Mouse (Mus musculus) heart, embryonic 12.5 days (tissue): ENCODE data around the gene Fads1. TPM values are rescaled to one million over a fixed set of nuclear protein-coding genes. Genes with fewer than 3 reads are reported as not detected.
A peak's percentile ranks its signal among the peaks of the same experiment; 100 is the strongest.

ENCODE experiments used
- ATAC-seq: fragments of 200-750 bp; cut with Nextera tagmentation; 2 replicates; pipeline ENCODE4 v1.8.0; 2017; ENCODE audit warnings: moderate TSS enrichment, moderate library complexity; ENCODE audit not compliant: insufficient number of reproducible peaks, low FRiP score
- H3K27ac ChIP-seq: fragments of 300-500 bp; sonication (generic); 2 replicates; pipeline ENCODE4 v1.5.1; 2016; ENCODE audit warnings: mild to moderate bottlenecking, moderate library complexity; ENCODE audit not compliant: poor library complexity, severe bottlenecking
- H3K27me3 ChIP-seq: fragments of 300-500 bp; sonication (generic); replicated peaks from 2 replicates; pipeline ENCODE4 v1.6.1; 2016; ENCODE audit warnings: mild to moderate bottlenecking, moderate library complexity
- H3K36me3 ChIP-seq: fragments of 300-500 bp; sonication (generic); 2 replicates; pipeline ENCODE4 v1.6.1; 2016; ENCODE audit warnings: mild to moderate bottlenecking, moderate library complexity
- H3K4me1 ChIP-seq: fragments of 300-500 bp; sonication (generic); replicated peaks from 2 replicates; pipeline ENCODE4 v1.6.1; 2016; ENCODE audit warnings: mild to moderate bottlenecking
- H3K4me2 ChIP-seq: fragments of 300-500 bp; sonication (generic); 2 replicates; pipeline ENCODE4 v1.6.1; 2016; ENCODE audit warnings: mild to moderate bottlenecking, moderate library complexity
- H3K4me3 ChIP-seq: fragments of 300-500 bp; sonication (generic); 2 replicates; pipeline ENCODE4 v1.5.1; 2016; ENCODE audit warnings: mild to moderate bottlenecking
- H3K9ac ChIP-seq: fragments of 300-500 bp; sonication (generic); 2 replicates; pipeline ENCODE4 v1.6.1; 2016; ENCODE audit warnings: mild to moderate bottlenecking, moderate library complexity
- H3K9me3 ChIP-seq: fragments of 300-500 bp; sonication (generic); replicated peaks from 2 replicates; pipeline ENCODE4 v1.6.1; 2016; ENCODE audit warnings: mild to moderate bottlenecking, moderate library complexity
- WGBS: fragments of 180-500 bp; shearing (Covaris S2); methylation state at CpG from one replicate; pipeline ENCODE4 v1.1.7; 2016; 5-methylcytosine and 5-hydroxymethylcytosine counted together
- polyA plus RNA-seq: library from polyadenylated mRNA; unstranded; fragments of >200 nt; fragmentation: Nextera tagmentation; extraction: Ambion mirVana; gene quantifications from 2 replicates; pipeline ENCODE4 v1.2.1, GENCODE M21; 2016

The Fads1 gene
- polyA plus RNA-seq, 1 experiment from 2014 or later = 72.1 TPM

GRCm38 (mm10) chr19:10210885-10211284, 28.2 kb downstream of the Fads1 start:
- H3K36me3 ChIP-seq = peaks cover 80% of the 10 kb centered on the region

GRCm38 (mm10) chr19:10213796-10214471, 31.2 kb downstream of the Fads1 start:
- WGBS = 79% methylated on average over 10 of the region's 10 CpGs
- H3K36me3 ChIP-seq = peaks cover 52% of the 10 kb centered on the region

More at GRCm38 (mm10) chr19:10210885-10211284, 28.2 kb downstream of the Fads1 start:
- Histone ChIP-seq H3K9ac (no peak overlapping the region), H3K4me1 (no peaks in the 10 kb centered on the region), H3K4me3 (no peak overlapping the region), H3K4me2 (no peak overlapping the region), H3K9me3 (no peaks in the 10 kb centered on the region), H3K27ac (no peak overlapping the region), H3K27me3 (no peaks in the 10 kb centered on the region)
- 74% methylated on average over 4 of the region's 4 CpGs for WGBS
- no peak for ATAC-seq

GRCm38 (mm10) chr19:10216101-10216500, 33.4 kb downstream of the Fads1 start:
- Histone ChIP-seq H3K4me1 (0 out of 2 replicates have a peak, but pooled peaks cover 5% of the 10 kb centered on the region), H3K27ac (no peak overlapping the region), H3K9me3 (no peaks in the 10 kb centered on the region), H3K27me3 (no peaks in the 10 kb centered on the region), H3K4me3 (no peak overlapping the region), H3K9ac (no peak overlapping the region), H3K36me3 (peaks cover 37% of the 10 kb centered on the region), H3K4me2 (no peak overlapping the region)
- 78% methylated on average over 8 of the region's 8 CpGs for WGBS
- no peak for ATAC-seq

More at GRCm38 (mm10) chr19:10213796-10214471, 31.2 kb downstream of the Fads1 start:
- Histone ChIP-seq H3K4me2 (no peak overlapping the region), H3K4me3 (no peak overlapping the region), H3K9ac (no peak overlapping the region), H3K9me3 (no peaks in the 10 kb centered on the region), H3K4me1 (no peaks in the 10 kb centered on the region), H3K27ac (no peak overlapping the region), H3K27me3 (no peaks in the 10 kb centered on the region)
- ATAC-seq = no peak

GRCm38 (mm10) chr19:10219108-10219507, 36.4 kb downstream of the Fads1 start:
- no peak overlapping the region for H3K9ac ChIP-seq
- H3K36me3 ChIP-seq = peaks cover 7% of the 10 kb centered on the region; the same call in 1 of the 2 replicates
- 48% methylated on average over 3 of the region's 3 CpGs for WGBS
- no peak overlapping the region for H3K27ac ChIP-seq
- no peaks in the 10 kb centered on the region for H3K27me3 ChIP-seq
- no peak for ATAC-seq
- H3K4me1 ChIP-seq = peaks cover 23% of the 10 kb centered on the region
- H3K9me3 ChIP-seq = no peaks in the 10 kb centered on the region
- no peak overlapping the region for H3K4me2 ChIP-seq
- H3K4me3 ChIP-seq = no peak overlapping the region

- H3K36me3 ChIP-seq = 0 out of 2 replicates have a peak, but pooled peaks cover 6% of the 10 kb centered on the region
- H3K4me2 ChIP-seq = no peak overlapping the region
- H3K27ac ChIP-seq = no peak overlapping the region
- no peak for ATAC-seq
- H3K9ac ChIP-seq = no peak overlapping the region
- H3K4me3 ChIP-seq = no peak overlapping the region
- peaks cover 27% of the 10 kb centered on the region for H3K4me1 ChIP-seq
- H3K27me3 ChIP-seq = no peaks in the 10 kb centered on the region
- 55% methylated on average over 6 of the region's 6 CpGs for WGBS
- no peaks in the 10 kb centered on the region for H3K9me3 ChIP-seq
Measured at GRCm38 (mm10) chr19:10219593-10219992, 36.9 kb downstream of the Fads1 start.

GRCm38 (mm10) chr19:10221585-10221984, 38.9 kb downstream of the Fads1 start:
- 33% methylated on average over 4 of the region's 4 CpGs for WGBS
- Histone ChIP-seq H3K4me2 (no peak overlapping the region), H3K36me3 (0 out of 2 replicates have a peak, but pooled peaks cover 6% of the 10 kb centered on the region), H3K27me3 (no peaks in the 10 kb centered on the region), H3K9me3 (no peaks in the 10 kb centered on the region), H3K9ac (no peak overlapping the region), H3K4me3 (no peak overlapping the region), H3K27ac (no peak overlapping the region), H3K4me1 (peaks cover 39% of the 10 kb centered on the region)
- no peak for ATAC-seq

GRCm38 (mm10) chr19:10222656-10223055, 40.0 kb downstream of the Fads1 start:
- Histone ChIP-seq H3K4me1 (peaks cover 39% of the 10 kb centered on the region), H3K4me3 (no peak overlapping the region), H3K9me3 (no peaks in the 10 kb centered on the region), H3K36me3 (0 out of 2 replicates have a peak, but pooled peaks cover 6% of the 10 kb centered on the region), H3K4me2 (no peak overlapping the region), H3K27me3 (no peaks in the 10 kb centered on the region), H3K27ac (0 out of 2 replicates have a peak overlapping the region, but pooled peaks have one; percentile 0), H3K9ac (no peak overlapping the region)
- peak; percentile 16; the same call in 1 of the 2 replicates for ATAC-seq
- WGBS = 36% methylated on average over 7 of the region's 8 CpGs

GRCm38 (mm10) chr19:10223561-10223960, 40.9 kb downstream of the Fads1 start:
- 74% methylated on average over 4 of the region's 4 CpGs for WGBS
- no peak overlapping the region for H3K4me2 ChIP-seq
- no peak overlapping the region for H3K9ac ChIP-seq
- no peaks in the 10 kb centered on the region for H3K9me3 ChIP-seq
- no peaks in the 10 kb centered on the region for H3K27me3 ChIP-seq
- ATAC-seq = no peak
- H3K4me3 ChIP-seq = no peak overlapping the region
- peaks cover 39% of the 10 kb centered on the region for H3K4me1 ChIP-seq
- no peak overlapping the region for H3K27ac ChIP-seq
- 0 out of 2 replicates have a peak, but pooled peaks cover 6% of the 10 kb centered on the region for H3K36me3 ChIP-seq

- peak overlapping the region; percentile 65 for H3K4me2 ChIP-seq
- ATAC-seq = peak; percentile 12
- peaks cover 40% of the 10 kb centered on the region for H3K4me1 ChIP-seq
- H3K27me3 ChIP-seq = no peaks in the 10 kb centered on the region
- H3K36me3 ChIP-seq = 0 out of 2 replicates have a peak, but pooled peaks cover 6% of the 10 kb centered on the region
- WGBS = 15% methylated on average over 26 of the region's 26 CpGs
- H3K9ac ChIP-seq = peak overlapping the region; percentile 54; the same call in 1 of the 2 replicates
- no peaks in the 10 kb centered on the region for H3K9me3 ChIP-seq
- peak overlapping the region; percentile 33 for H3K4me3 ChIP-seq
- peak overlapping the region; percentile 14 for H3K27ac ChIP-seq
Measured at GRCm38 (mm10) chr19:10224637-10225453, 42.2 kb downstream of the Fads1 start.

GRCm38 (mm10) chr19:10225767-10226166, 43.1 kb downstream of the Fads1 start:
- Histone ChIP-seq H3K4me3 (no peak overlapping the region), H3K4me1 (peaks cover 47% of the 10 kb centered on the region), H3K9ac (no peak overlapping the region), H3K4me2 (no peak overlapping the region), H3K27ac (no peak overlapping the region), H3K36me3 (no peaks in the 10 kb centered on the region), H3K27me3 (no peaks in the 10 kb centered on the region), H3K9me3 (no peaks in the 10 kb centered on the region)
- no peak for ATAC-seq
- 51% methylated on average over 4 of the region's 4 CpGs for WGBS

- 12% methylated on average over 7 of the region's 7 CpGs for WGBS
Measured at GRCm38 (mm10) chr19:10231016-10231415, 48.3 kb downstream of the Fads1 start.

More at GRCm38 (mm10) chr19:10231016-10231415, 48.3 kb downstream of the Fads1 start:
- H3K4me1 ChIP-seq = peaks cover 28% of the 10 kb centered on the region
- no peaks in the 10 kb centered on the region for H3K9me3 ChIP-seq
- no peaks in the 10 kb centered on the region for H3K36me3 ChIP-seq
- no peak overlapping the region for H3K9ac ChIP-seq
- H3K27ac ChIP-seq = peak overlapping the region; percentile 28; the same call in 1 of the 2 replicates
- H3K4me2 ChIP-seq = no peak overlapping the region; the same call in 1 of the 2 replicates
- ATAC-seq = 0 out of 2 replicates have a peak, but pooled peaks have one; percentile 29
- H3K27me3 ChIP-seq = peaks cover 11% of the 10 kb centered on the region; the same call in 1 of the 2 replicates
- H3K4me3 ChIP-seq = no peak overlapping the region
